ENCODE assay signal across 10 mouse cellular contexts in genomic region chr3:104660522-104660921, GRCm38 (mm10). TPM values are rescaled to one million over a fixed set of nuclear protein-coding genes. Genes with fewer than 3 reads are reported as not detected.
DNase-seq lines count a peak whose midpoint lies in the region; ATAC-seq and TF ChIP-seq lines count a peak whose summit lies in the region.
"Had no signal": no experiment of that assay in that cellular context is flagged by ENCODE, and none has a peak within 500 bp of the region (broad histone marks: within the 10 kb centered on the region; RNA-seq: fewer than 3 reads in every experiment).

No protein-coding gene starts in this region.

- no peak overlapping the region for H3K4me3 ChIP-seq in heart, embryonic 13.5 days
- H3K4me3 ChIP-seq in intestine, embryonic 15.5 days (replicated peaks), result no peak overlapping the region
- H3K4me3 ChIP-seq in kidney, embryonic 15.5 days (replicated peaks), result no peak overlapping the region
- no peak overlapping the region for H3K4me3 ChIP-seq in small intestine, adult 2 months (ENCODE audit: low read depth, low read length)
- H3K4me3 ChIP-seq: midbrain, embryonic 10.5 days had no signal

- H3K4me1 ChIP-seq in heart, embryonic 13.5 days, result peaks cover 32% of the 10 kb centered on the region
- peaks cover 22% of the 10 kb centered on the region for H3K4me1 ChIP-seq in intestine, embryonic 15.5 days (replicated peaks)
- peaks cover 26% of the 10 kb centered on the region for H3K4me1 ChIP-seq in kidney, embryonic 15.5 days
- H3K4me1 ChIP-seq in small intestine, adult 2 months (ENCODE audit: control insufficient read depth, insufficient read depth, insufficient read length, low read length), result peaks cover 37% of the 10 kb centered on the region

- TF ChIP-seq POLR2A in small intestine, adult 2 months (IDR thresholded peaks at IDR 0.05; ENCODE audit: low read depth, low read length), result no peak

- ATAC-seq in heart, embryonic 13.5 days (ENCODE audit: extremely low read depth, insufficient number of reproducible peaks, low FRiP score, low TSS enrichment), result no peak
- ATAC-seq in intestine, embryonic 15.5 days, result peak; percentile 89
- peak; percentile 85 for ATAC-seq in kidney, embryonic 15.5 days (replicated peaks; ENCODE audit: low FRiP score)

- H3K27me3 ChIP-seq in heart, embryonic 13.5 days (replicated peaks), result no peaks in the 10 kb centered on the region
- H3K27me3 ChIP-seq in intestine, embryonic 15.5 days (replicated peaks), result no peaks in the 10 kb centered on the region
- no peaks in the 10 kb centered on the region for H3K27me3 ChIP-seq in kidney, embryonic 15.5 days
- no peaks in the 10 kb centered on the region for H3K27me3 ChIP-seq in small intestine, adult 2 months (ENCODE audit: control insufficient read depth, insufficient read depth, low read length)

- no peak for DNase-seq in heart, adult 8-10 months (ENCODE audit: low spot score)
- no peak for DNase-seq in right cerebral cortex, postnatal 10 days (ENCODE audit: low spot score in 2 of 2)
- DNase-seq in spleen, adult 18-20 months, result no peak
- DNase-seq in right cerebral cortex, adult 2 months (ENCODE audit: low spot score in 2 of 2), result no peak
- DNase-seq: layer of hippocampus, postnatal 36 days had no signal

- H3K4me2 ChIP-seq in heart, embryonic 13.5 days, result no peak overlapping the region
- H3K4me2 ChIP-seq in intestine, embryonic 15.5 days (replicated peaks), result no peak overlapping the region
- no peak overlapping the region for H3K4me2 ChIP-seq in kidney, embryonic 15.5 days

- no peaks in the 10 kb centered on the region for H3K9me3 ChIP-seq in heart, embryonic 13.5 days
- H3K9me3 ChIP-seq in intestine, embryonic 15.5 days, result no peaks in the 10 kb centered on the region
- no peaks in the 10 kb centered on the region for H3K9me3 ChIP-seq in kidney, embryonic 15.5 days (replicated peaks)
- H3K9me3 ChIP-seq: midbrain, embryonic 10.5 days had no signal

- WGBS in heart, embryonic 13.5 days, result 54% methylated on average over 3 of the region's 3 CpGs
- 45% methylated on average over 3 of the region's 3 CpGs for WGBS in intestine, embryonic 15.5 days
- WGBS in kidney, embryonic 15.5 days, result 63% methylated on average over 3 of the region's 3 CpGs
- 24% methylated on average over 3 of the region's 3 CpGs for WGBS in small intestine, adult 2 months

- H3K36me3 ChIP-seq in heart, embryonic 13.5 days, result peaks cover 27% of the 10 kb centered on the region
- H3K36me3 ChIP-seq in intestine, embryonic 15.5 days, result no peaks in the 10 kb centered on the region
- H3K36me3 ChIP-seq in kidney, embryonic 15.5 days, result peaks cover 16% of the 10 kb centered on the region
- H3K36me3 ChIP-seq in small intestine, adult 2 months (ENCODE audit: control insufficient read depth, insufficient read depth, low read length), result peaks cover 4% of the 10 kb centered on the region

- H3K27ac ChIP-seq in heart, embryonic 13.5 days (replicated peaks), result peak overlapping the region; percentile 38
- peak overlapping the region; percentile 29; the same call in 1 of the 2 replicates for H3K27ac ChIP-seq in intestine, embryonic 15.5 days
- H3K27ac ChIP-seq in kidney, embryonic 15.5 days, result peak overlapping the region; percentile 55; the same call in 1 of the 2 replicates
- peak overlapping the region; percentile 87 for H3K27ac ChIP-seq in small intestine, adult 2 months (ENCODE audit: insufficient read depth, low read depth, low read length)
- H3K27ac ChIP-seq: midbrain, embryonic 10.5 days had no signal

- no peak overlapping the region for H3K9ac ChIP-seq in heart, embryonic 13.5 days
- no peak overlapping the region for H3K9ac ChIP-seq in intestine, embryonic 15.5 days
- H3K9ac ChIP-seq in kidney, embryonic 15.5 days, result no peak overlapping the region

- TF ChIP-seq CTCF in small intestine, adult 2 months (IDR thresholded peaks at IDR 0.05; ENCODE audit: extremely low read depth, insufficient read length, insufficient replicate concordance, low read depth, low read length), result no peak

RNA-seq across cellular contexts. Expression of gene Slc16a1, which starts 22.1 kb away (rescaled TPM):
- 65.4 and 70.4 TPM in 2 replicates for polyA plus RNA-seq in heart, embryonic 13.5 days (2015; fragmentation: Nextera tagmentation; extraction: Ambion mirVana)
- total RNA-seq in heart, adult 8-10 months (2022), result 100 to 1,000 TPM; 150 to 176 (median 163) TPM
- polyA plus RNA-seq in intestine, embryonic 15.5 days (2015; fragmentation: Nextera tagmentation; extraction: Ambion mirVana), result 45.7 and 50.0 TPM in 2 replicates
- 47.9 and 48.5 TPM in 2 replicates for polyA plus RNA-seq in kidney, embryonic 15.5 days (2015; fragmentation: Nextera tagmentation; extraction: Ambion mirVana)
- polyA plus RNA-seq in small intestine, adult 2 months (2012; rRNA removed), result 8.3 and 17.1 TPM in 2 replicates

Comparison
In these comparisons a context has a peak if more than half of its experiments do, and no peak if none do; other contexts are left out.
1. H3K27ac ChIP-seq: peak in every context shown above with its lines; median percentile 87 in small intestine, adult 2 months; 55 in kidney, embryonic 15.5 days; 38 in heart, embryonic 13.5 days; 29 in intestine, embryonic 15.5 days.